Mouse (Mus musculus) mesoderm, embryonic 11.5 days (tissue): ENCODE measurements at regions not wholly inside any gene's neighbourhood (a gene's known extent, or its start where the extent isn't known, plus 50 kb on each side); places are given as distances from the start of the nearest gene placed in this dataset.
A peak's percentile ranks its signal among the peaks of the same experiment; 100 is the strongest.

ENCODE experiments used
- DNase-seq: peaks from one replicate; pipeline ENCODE4 v3.0.0-alpha.2; 2012; ENCODE audit warnings: low read depth, low spot score

GRCm38 (mm10) chr4:105555941-105556340 lies 233.7 kb upstream of the Gm12728 start:
- DNase-seq, result no peak

GRCm38 (mm10) chr4:105557396-105557795 lies 232.3 kb upstream of the Gm12728 start:
- DNase-seq, result no peak

- no peak for DNase-seq
These were observed 229.6 kb upstream of the Gm12728 start for GRCm38 (mm10) chr4:105560055-105560454.

- no peak for DNase-seq
These were observed 228.9 kb upstream of the Gm12728 start for GRCm38 (mm10) chr4:105560781-105561180.

GRCm38 (mm10) chr4:105561611-105562010 lies 228.1 kb upstream of the Gm12728 start:
- DNase-seq, result no peak

- DNase-seq, result no peak
These were observed 223.9 kb upstream of the Gm12728 start for GRCm38 (mm10) chr4:105565796-105566195.

- DNase-seq, result no peak
These were observed 222.9 kb upstream of the Gm12728 start for GRCm38 (mm10) chr4:105566513-105567457.

- no peak for DNase-seq
These were observed 220.0 kb upstream of the Gm12728 start for GRCm38 (mm10) chr4:105569671-105570070.

- no peak for DNase-seq
These were observed 214.1 kb upstream of the Gm12728 start for GRCm38 (mm10) chr4:105575550-105575949.

GRCm38 (mm10) chr4:105580987-105581386 lies 208.7 kb upstream of the Gm12728 start:
- DNase-seq, result no peak

GRCm38 (mm10) chr4:105584329-105584925 lies 205.2 kb upstream of the Gm12728 start:
- DNase-seq, result no peak

GRCm38 (mm10) chr4:105603661-105604060 lies 186.0 kb upstream of the Gm12728 start:
- DNase-seq, result no peak

- no peak for DNase-seq
These were observed 185.1 kb upstream of the Gm12728 start for GRCm38 (mm10) chr4:105604607-105605006.

- DNase-seq, result peak; percentile 23
These were observed 182.9 kb upstream of the Gm12728 start for GRCm38 (mm10) chr4:105606731-105607130.

- no peak for DNase-seq
These were observed 178.8 kb upstream of the Gm12728 start for GRCm38 (mm10) chr4:105610917-105611316.

- no peak for DNase-seq
These were observed 175.3 kb upstream of the Gm12728 start for GRCm38 (mm10) chr4:105614390-105614789.

- DNase-seq, result no peak
These were observed 163.0 kb upstream of the Gm12728 start for GRCm38 (mm10) chr4:105626371-105627320.

GRCm38 (mm10) chr4:105629581-105629980 lies 160.1 kb upstream of the Gm12728 start:
- DNase-seq, result no peak

- no peak for DNase-seq
These were observed 158.9 kb upstream of the Gm12728 start for GRCm38 (mm10) chr4:105630595-105631369.

GRCm38 (mm10) chr4:105632581-105633358 lies 156.9 kb upstream of the Gm12728 start:
- DNase-seq, result no peak
